Mouse (Mus musculus) heart, postnatal 10 days (tissue): Measurements from ENCODE around the gene Nup133. TPM values are rescaled to one million over a fixed set of nuclear protein-coding genes. Genes with fewer than 3 reads are reported as not detected.
A peak's percentile ranks its signal among the peaks of the same experiment; 100 is the strongest.

ENCODE experiments used
- DNase-seq, 2 experiments: peaks; one replicate each; pipeline ENCODE4 v3.0.0; 2021
- intact Hi-C: fragments of 180-260 bp; cut with DNase I; formaldehyde crosslinking; loops from one replicate; pipeline ENCODE4 v1.15.1; 2025
- total RNA-seq, 2 experiments: library from RNA; stranded (reverse); gene quantifications; 2 replicates each; pipeline ENCODE4 v1.2.3; 2021

Gene Nup133
- total RNA-seq, 2 experiments from 2014 or later = 14.5 to 14.6 TPM

- intact Hi-C loops = no loop called here
- DNase-seq = no peak
Measured at GRCm38 (mm10) chr8:123891883-123892585, 57.0 kb downstream of the Nup133 start.

- intact Hi-C loops = no loop called here
- DNase-seq = peak; percentile 70 to 77
Measured at GRCm38 (mm10) chr8:123891271-123891670, 57.8 kb downstream of the Nup133 start.

- DNase-seq = no peak
- intact Hi-C loops = no loop called here
Measured at GRCm38 (mm10) chr8:123889797-123890196, 59.3 kb downstream of the Nup133 start.

GRCm38 (mm10) chr8:123887956-123888355 is 61.1 kb downstream of the Nup133 start:
- no peak for DNase-seq
- intact Hi-C loops = no loop called here

GRCm38 (mm10) chr8:123887163-123887562 is 61.9 kb downstream of the Nup133 start:
- intact Hi-C loops = no loop called here
- no peak for DNase-seq

- DNase-seq = peak in 1 of 2 experiments; percentile 23
- intact Hi-C loops = no loop called here
Measured at GRCm38 (mm10) chr8:123884721-123885565, 64.1 kb downstream of the Nup133 start.

GRCm38 (mm10) chr8:123883094-123883493 is 66.0 kb downstream of the Nup133 start:
- DNase-seq = no peak
- intact Hi-C loops = no loop called here

GRCm38 (mm10) chr8:123882412-123882811 is 66.7 kb downstream of the Nup133 start:
- no peak for DNase-seq
- intact Hi-C loops = no loop called here

- DNase-seq = no peak
- intact Hi-C loops = no loop called here
Measured at GRCm38 (mm10) chr8:123880821-123881350, 68.2 kb downstream of the Nup133 start.

GRCm38 (mm10) chr8:123880271-123880670 is 68.8 kb downstream of the Nup133 start:
- DNase-seq = no peak
- intact Hi-C loops = no loop called here

- intact Hi-C loops = no loop called here
Measured at GRCm38 (mm10) chr8:123877865-123878264, 71.2 kb downstream of the Nup133 start.

GRCm38 (mm10) chr8:123874324-123874723 is 74.7 kb downstream of the Nup133 start:
- intact Hi-C loops = no loop called here
- DNase-seq = no peak

More at GRCm38 (mm10) chr8:123877865-123878264, 71.2 kb downstream of the Nup133 start:
- no peak for DNase-seq

GRCm38 (mm10) chr8:123873364-123873763 is 75.7 kb downstream of the Nup133 start:
- intact Hi-C loops = no loop called here
- DNase-seq = no peak

GRCm38 (mm10) chr8:123872048-123872447 is 77.0 kb downstream of the Nup133 start:
- DNase-seq = peak; percentile 22 to 57
- intact Hi-C loops = no loop called here

- intact Hi-C loops = no loop called here
- peak in 1 of 2 experiments; percentile 10 for DNase-seq
Measured at GRCm38 (mm10) chr8:123866971-123867370, 82.1 kb downstream of the Nup133 start.

- intact Hi-C loops = no loop called here
- no peak for DNase-seq
Measured at GRCm38 (mm10) chr8:123865786-123866185, 83.3 kb downstream of the Nup133 start.

GRCm38 (mm10) chr8:123860386-123860785 is 88.7 kb downstream of the Nup133 start:
- no peak for DNase-seq
- intact Hi-C loops = no loop called here

- DNase-seq = peak; percentile 53 to 57
- intact Hi-C loops = no loop called here
Measured at GRCm38 (mm10) chr8:123859648-123860259, 89.3 kb downstream of the Nup133 start, which contains the start of gene Ccsap. Gene Ccsap, minus strand, starts transcription at chr8:123860209.

- peak; percentile 91 to 93 for DNase-seq
- intact Hi-C loops = no loop called here
Measured at GRCm38 (mm10) chr8:123858941-123859647, 90.0 kb downstream of the Nup133 start.

- intact Hi-C loops = no loop called here
- DNase-seq = peak in 1 of 2 experiments; percentile 35
Measured at GRCm38 (mm10) chr8:123858574-123858940, 90.5 kb downstream of the Nup133 start.
